Mouse (Mus musculus): ENCODE data around the gene Cmklr1. TPM values are rescaled to one million over a fixed set of nuclear protein-coding genes. Genes with fewer than 3 reads are reported as not detected.
"Not testable (repeated sequence)": the region's sequence is repeated elsewhere in the genome, so short reads cannot be mapped to it uniquely, and the experiment has no call there.

The Cmklr1 gene
- total RNA-seq, 2 experiments from 2014 or later, result 3.6 to 4.1 TPM

- intact Hi-C loops (cut with DNase I), result no loop called here
- no peak for DNase-seq (ENCODE audit: extremely low spot score in 1 of 2, low spot score in 2 of 2)
These were observed 50.0 kb downstream of the Cmklr1 start for GRCm38 (mm10) chr5:113600181-113600580.

GRCm38 (mm10) chr5:113596780-113597353 is 53.4 kb downstream of the Cmklr1 start:
- DNase-seq (ENCODE audit: extremely low spot score in 1 of 2, low spot score in 2 of 2), result no peak
- intact Hi-C loops (cut with DNase I), result no loop called here

GRCm38 (mm10) chr5:113596252-113596651 is 54.0 kb downstream of the Cmklr1 start:
- DNase-seq (ENCODE audit: extremely low spot score in 1 of 2, low spot score in 2 of 2), result no peak
- intact Hi-C loops (cut with DNase I), result no loop called here

GRCm38 (mm10) chr5:113593911-113594705 is 56.1 kb downstream of the Cmklr1 start:
- DNase-seq (ENCODE audit: extremely low spot score in 1 of 2, low spot score in 2 of 2), result no peak
- intact Hi-C loops (cut with DNase I), result loop anchor here (5.0 kb wide), 1 partner anchor 128 kb away; the partner anchor contains the start of gene 1700069L16Rik

DNA sequence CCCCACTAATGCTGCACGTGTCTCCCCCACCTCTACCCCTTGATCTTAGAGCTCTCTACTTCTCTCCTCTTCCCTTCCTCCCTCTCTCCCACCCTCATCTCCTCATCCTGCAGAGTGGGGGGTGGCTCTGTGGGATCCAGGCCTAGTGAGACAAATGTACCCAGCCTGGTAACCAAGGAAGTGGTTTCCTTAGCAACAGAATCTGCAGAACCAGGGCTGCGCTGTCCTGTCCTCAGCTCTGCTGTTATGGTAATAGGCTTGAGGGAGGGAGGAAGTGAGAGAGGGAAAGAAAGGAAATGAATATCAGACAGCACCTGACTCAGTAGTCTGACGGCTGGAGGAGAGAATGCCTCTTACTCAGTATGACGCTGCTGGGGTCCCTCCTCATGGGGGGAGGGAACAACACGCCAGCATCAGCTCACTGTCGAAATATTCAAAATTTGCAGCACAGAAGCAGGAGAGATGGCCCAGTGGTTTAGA is 58.4 kb downstream of the Cmklr1 start:
- intact Hi-C loops (cut with DNase I), result loop anchor here (5.0 kb wide), 1 partner anchor 131 kb away; the partner anchor contains the start of gene 1700069L16Rik

DNA sequence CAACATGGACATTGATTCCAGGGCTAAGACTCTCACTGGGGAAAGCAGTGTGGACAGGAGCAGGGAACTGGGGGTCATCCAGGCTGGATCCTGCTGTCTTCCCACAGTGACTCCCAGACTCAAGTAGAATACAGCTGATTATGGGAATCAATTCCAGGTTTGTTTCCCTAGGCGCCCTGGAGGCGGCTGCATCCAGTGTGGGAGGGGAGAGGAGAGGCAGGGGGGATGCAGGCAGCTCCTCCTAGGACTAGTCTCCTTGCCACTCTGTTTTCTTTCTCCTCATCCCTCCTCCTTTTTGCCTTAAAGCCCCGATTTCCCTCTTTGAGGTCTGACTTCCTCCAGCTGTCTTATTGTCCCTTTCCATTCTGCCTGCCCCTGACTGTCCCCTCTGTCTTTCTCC is 59.1 kb downstream of the Cmklr1 start:
- intact Hi-C loops (cut with DNase I), result loop anchor here (5.0 kb wide), 1 partner anchor 131 kb away; the partner anchor contains the start of gene 1700069L16Rik
- DNase-seq (ENCODE audit: extremely low spot score in 1 of 2, low spot score in 2 of 2), result no peak

More for the DNA sequence above, 58.4 kb downstream of the Cmklr1 start:
- peak; percentile 70 to 87 for DNase-seq (ENCODE audit: extremely low spot score in 1 of 2, low spot score in 2 of 2)

- intact Hi-C loops (cut with DNase I), result loop anchor here (5.0 kb wide), 1 partner anchor 132 kb away; the partner anchor contains the start of gene 1700069L16Rik
- DNase-seq (ENCODE audit: extremely low spot score in 1 of 2, low spot score in 2 of 2), result no peak
These were observed 60.1 kb downstream of the Cmklr1 start for GRCm38 (mm10) chr5:113590010-113590640.

DNA sequence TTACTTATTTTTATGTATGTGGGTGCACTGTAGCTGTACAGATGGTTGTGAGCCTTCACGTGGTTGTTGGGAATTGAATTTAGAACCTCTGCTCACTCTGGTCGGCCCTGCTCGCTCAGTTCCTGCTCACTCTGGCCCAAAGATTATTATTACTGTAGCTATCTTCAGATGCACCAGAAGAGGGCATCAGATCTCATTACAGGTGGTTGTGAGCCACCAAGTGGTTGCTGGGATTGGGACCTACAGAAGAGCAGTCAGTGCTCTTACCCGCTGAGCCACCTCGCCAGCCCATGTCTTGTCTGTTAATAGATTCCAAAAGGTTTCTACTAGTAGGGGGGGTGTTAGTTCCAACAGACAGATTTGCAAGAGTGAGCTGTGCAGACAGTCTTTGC is 63.8 kb downstream of the Cmklr1 start:
- intact Hi-C loops (cut with DNase I), result loop anchor here (5.0 kb wide), 1 partner anchor 94 kb away; the partner anchor contains the start of gene Wscd2
- not testable (repeated sequence) for DNase-seq (ENCODE audit: extremely low spot score in 1 of 2, low spot score in 2 of 2)

DNA sequence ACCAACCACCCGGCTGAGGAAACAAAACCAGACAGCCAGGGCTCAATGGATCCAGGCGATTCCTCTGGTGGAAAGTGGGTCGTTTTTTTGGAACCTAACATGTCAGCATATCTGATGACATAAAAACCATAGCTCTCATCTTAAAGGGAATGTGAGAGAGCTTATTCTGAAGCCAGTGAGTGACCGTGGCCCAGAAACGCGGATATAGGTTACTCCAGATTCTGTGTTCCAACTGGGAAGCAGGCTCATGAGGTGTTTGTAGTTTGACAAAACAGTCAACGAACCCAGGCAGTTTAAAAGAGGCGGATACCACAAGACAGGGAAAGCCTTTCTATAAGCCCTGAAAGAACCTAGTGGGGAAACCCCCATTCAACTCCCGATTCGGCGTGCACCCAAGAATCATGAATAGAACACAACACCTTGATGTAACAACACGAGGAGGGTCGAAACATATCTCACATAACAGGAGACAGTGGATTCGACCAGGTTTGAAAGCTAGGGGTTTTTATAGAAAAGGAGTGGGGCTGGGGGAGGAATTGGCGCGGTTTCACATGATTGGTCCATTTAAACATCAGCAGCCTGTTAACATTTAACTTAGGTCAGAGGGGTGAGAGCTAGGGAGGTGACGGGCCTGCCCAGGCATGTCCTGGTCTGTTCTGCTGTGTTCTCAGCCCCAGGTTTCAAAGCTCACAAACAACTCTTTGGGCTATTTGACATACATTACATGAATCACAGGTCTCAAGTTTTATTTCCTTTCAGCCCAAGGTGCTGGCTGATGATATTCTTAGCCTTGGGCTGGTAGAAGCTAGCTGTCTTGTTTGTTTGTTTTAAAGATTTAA is 64.4 kb downstream of the Cmklr1 start:
- DNase-seq (ENCODE audit: extremely low spot score in 1 of 2, low spot score in 2 of 2), result not testable (repeated sequence)
- intact Hi-C loops (cut with DNase I), result loop anchor here (5.0 kb wide), 1 partner anchor 94 kb away; the partner anchor contains the start of gene Wscd2

DNA sequence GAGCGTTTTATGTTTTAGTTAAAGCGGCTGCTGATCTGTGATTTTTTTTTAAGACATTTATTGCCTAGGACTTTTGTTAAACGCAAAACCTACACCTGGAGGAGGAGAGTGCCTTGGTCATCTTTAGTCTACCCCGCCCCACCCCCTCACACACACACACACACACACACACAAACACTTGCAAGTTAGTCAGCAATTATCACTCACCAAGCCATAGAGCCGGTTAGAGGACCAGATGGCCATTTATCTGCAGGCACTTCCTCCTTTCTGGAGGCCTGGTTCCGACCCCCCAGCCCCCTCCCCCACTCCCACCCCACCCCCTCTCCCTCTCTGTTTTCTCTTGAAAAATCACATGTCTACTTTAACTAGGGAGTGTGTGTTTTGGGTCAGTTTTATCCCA is 65.8 kb downstream of the Cmklr1 start:
- no peak for DNase-seq (ENCODE audit: extremely low spot score in 1 of 2, low spot score in 2 of 2)
- intact Hi-C loops (cut with DNase I), result loop anchor here (5.0 kb wide), 1 partner anchor 212 kb away; no protein-coding TSS in a partner anchor

GRCm38 (mm10) chr5:113583424-113584162 is 66.6 kb downstream of the Cmklr1 start:
- intact Hi-C loops (cut with DNase I), result loop anchor here (5.0 kb wide), 1 partner anchor 211 kb away; no protein-coding TSS in a partner anchor
- no peak for DNase-seq (ENCODE audit: extremely low spot score in 1 of 2, low spot score in 2 of 2)

DNA sequence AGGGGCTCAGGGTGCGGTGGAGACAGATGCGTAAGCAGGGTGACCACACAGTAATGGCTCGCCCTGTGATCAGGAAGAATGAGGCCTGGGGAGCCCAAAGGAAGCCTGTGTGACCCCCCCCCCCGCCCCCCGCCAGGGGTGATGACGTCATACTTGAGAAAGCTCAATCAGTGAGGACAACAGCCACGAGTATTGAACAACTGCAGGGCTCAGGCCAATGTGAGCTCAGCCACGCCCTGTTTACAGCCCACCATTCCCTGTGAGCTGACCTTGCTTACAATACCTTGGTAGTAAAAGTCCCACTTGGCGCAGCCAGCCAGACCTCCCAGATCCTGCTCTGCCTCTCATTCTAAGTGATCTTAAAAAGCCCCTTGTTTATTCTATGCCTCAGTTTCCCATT is 69.4 kb downstream of the Cmklr1 start:
- intact Hi-C loops (cut with DNase I), result loop anchor here (5.0 kb wide), 1 partner anchor 208 kb away; no protein-coding TSS in a partner anchor
- no peak for DNase-seq (ENCODE audit: extremely low spot score in 1 of 2, low spot score in 2 of 2)

- intact Hi-C loops (cut with DNase I), result loop anchor here (5.0 kb wide), 1 partner anchor 208 kb away; no protein-coding TSS in a partner anchor
- DNase-seq (ENCODE audit: extremely low spot score in 1 of 2, low spot score in 2 of 2), result no peak
These were observed 70.0 kb downstream of the Cmklr1 start for GRCm38 (mm10) chr5:113580248-113580647.

DNA sequence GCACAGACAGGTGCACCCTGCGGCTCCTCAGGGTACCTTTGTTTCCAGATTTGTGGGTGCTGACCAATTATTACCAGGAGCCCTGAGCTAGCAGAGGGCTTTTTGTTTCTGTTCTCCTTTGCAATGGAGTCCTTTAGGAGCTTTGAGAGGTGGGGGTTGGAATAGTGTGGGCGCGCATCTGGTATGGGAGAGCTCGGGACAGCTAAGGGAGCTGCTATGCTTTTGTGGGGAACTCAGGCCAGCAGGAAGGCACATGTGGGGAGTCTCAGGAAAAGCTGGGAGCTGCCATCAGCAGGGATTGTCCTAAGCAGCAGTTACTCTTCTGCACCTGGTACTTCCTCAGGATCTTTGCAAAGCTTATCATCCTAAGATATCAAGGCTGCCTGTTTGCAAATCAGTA is 71.1 kb downstream of the Cmklr1 start:
- intact Hi-C loops (cut with DNase I), result no loop called here
- no peak for DNase-seq (ENCODE audit: extremely low spot score in 1 of 2, low spot score in 2 of 2)

- DNase-seq (ENCODE audit: extremely low spot score in 1 of 2, low spot score in 2 of 2), result no peak
- intact Hi-C loops (cut with DNase I), result no loop called here
These were observed 71.8 kb downstream of the Cmklr1 start for GRCm38 (mm10) chr5:113578428-113578827.

DNA sequence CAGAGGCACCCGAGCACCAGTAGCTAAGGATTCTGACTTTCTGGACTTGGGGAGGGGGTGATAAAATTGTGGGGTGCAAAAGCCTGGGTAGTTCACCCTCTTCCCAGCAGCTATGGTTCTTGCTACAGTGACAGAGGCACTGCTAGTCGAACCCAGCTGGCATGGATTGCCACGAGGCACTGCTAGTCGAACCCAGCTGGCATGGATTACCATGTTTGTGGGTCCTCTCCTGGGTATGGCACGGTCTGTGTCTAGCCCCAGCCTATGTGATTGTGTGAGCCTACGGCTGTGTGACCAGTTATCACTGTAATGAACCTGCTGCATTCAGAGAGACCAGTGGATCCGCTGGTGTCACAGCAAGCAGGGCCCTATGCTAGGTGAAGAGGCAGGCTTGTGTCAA is 72.7 kb downstream of the Cmklr1 start:
- intact Hi-C loops (cut with DNase I), result no loop called here

DNA sequence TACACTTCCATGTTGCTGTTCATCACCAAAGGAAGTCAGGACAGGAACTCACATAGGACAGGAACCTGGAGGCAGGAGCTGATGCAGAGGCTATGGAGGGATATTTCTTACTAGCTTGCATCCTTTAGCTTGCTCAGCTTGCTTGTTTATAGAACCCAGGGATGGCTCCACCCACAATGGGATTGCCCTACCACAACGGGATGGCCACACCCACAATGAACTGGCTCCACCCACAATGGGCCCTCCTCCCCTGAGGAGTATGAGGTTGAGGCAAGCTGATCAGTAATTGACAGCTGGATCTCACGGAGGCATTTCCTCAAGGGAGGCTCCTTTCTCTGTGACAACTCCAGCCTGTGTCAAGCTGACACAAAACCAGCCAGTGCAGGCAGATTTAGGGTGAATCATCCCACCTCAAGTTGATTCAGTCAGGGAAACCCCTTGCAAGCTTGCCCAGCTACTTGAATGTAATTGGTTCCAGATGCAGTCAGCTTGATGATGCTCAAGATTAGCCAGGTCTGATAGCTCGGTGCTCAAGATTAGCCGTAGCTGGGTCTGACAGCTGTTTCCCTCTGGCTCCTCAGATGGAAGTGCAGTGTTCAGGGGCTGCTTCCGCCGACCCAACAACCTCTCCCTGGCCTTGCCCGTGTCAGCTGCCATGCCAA is 80.0 kb downstream of the Cmklr1 start:
- DNase-seq (ENCODE audit: extremely low spot score in 1 of 2, low spot score in 2 of 2), result no peak
- intact Hi-C loops (cut with DNase I), result no loop called here

More for the DNA sequence above, 72.7 kb downstream of the Cmklr1 start:
- DNase-seq (ENCODE audit: extremely low spot score in 1 of 2, low spot score in 2 of 2), result no peak
